ENCODE assay signal across 17 mouse cellular contexts in genomic region chr8:103475816-103476797, GRCm38 (mm10).
DNase-seq lines count a peak whose midpoint lies in the region; ATAC-seq and TF ChIP-seq lines count a peak whose summit lies in the region.
"Had no signal": no experiment of that assay in that cellular context is flagged by ENCODE, and none has a peak within 500 bp of the region (broad histone marks: within the 10 kb centered on the region; RNA-seq: fewer than 3 reads in every experiment).

No protein-coding gene starts in this region.

- intact Hi-C loops in left cerebral cortex, postnatal 14 days (cut with DNase I) = no loop called here
- intact Hi-C loops in left cerebral cortex, postnatal 36 days (cut with DNase I) = no loop called here

- peak overlapping the region; percentile 50; the same call in 1 of the 2 replicates for H3K27ac ChIP-seq in forebrain, postnatal 0 days (ENCODE audit: low read depth, low read length)
- no peak overlapping the region for H3K27ac ChIP-seq in kidney, embryonic 14.5 days (ENCODE audit: low read depth, low read length)
- H3K27ac ChIP-seq: embryonic facial prominence, embryonic 15.5 days; macrophage had no signal

- H3K9ac ChIP-seq in forebrain, postnatal 0 days = no peak overlapping the region
- no peak overlapping the region for H3K9ac ChIP-seq in kidney, embryonic 14.5 days (ENCODE audit: low read depth, low read length)
- H3K9ac ChIP-seq: embryonic facial prominence, embryonic 15.5 days; heart, embryonic 12.5 days had no signal

- 0 out of 2 replicates have a peak, but pooled peaks cover 4% of the 10 kb centered on the region for H3K4me1 ChIP-seq in forebrain, postnatal 0 days (ENCODE audit: insufficient read depth)
- H3K4me1 ChIP-seq in kidney, embryonic 14.5 days (ENCODE audit: control insufficient read depth, insufficient read depth, low read length) = no peaks in the 10 kb centered on the region
- H3K4me1 ChIP-seq: heart, embryonic 12.5 days had no signal

- H3K4me2 ChIP-seq in forebrain, postnatal 0 days (ENCODE audit: low read depth) = no peak overlapping the region
- H3K4me2 ChIP-seq in kidney, embryonic 14.5 days (replicated peaks; ENCODE audit: low read depth, low read length) = no peak overlapping the region
- H3K4me2 ChIP-seq: embryonic facial prominence, embryonic 15.5 days; heart, embryonic 12.5 days had no signal

- no peaks in the 10 kb centered on the region for H3K27me3 ChIP-seq in forebrain, postnatal 0 days (ENCODE audit: insufficient read depth, low read length)
- H3K27me3 ChIP-seq in kidney, embryonic 14.5 days (ENCODE audit: control insufficient read depth, insufficient read depth, low read length) = no peaks in the 10 kb centered on the region
- H3K27me3 ChIP-seq: embryonic facial prominence, embryonic 15.5 days; heart, embryonic 12.5 days had no signal

- WGBS in forebrain, postnatal 0 days = 15% methylated on average over 12 of the region's 12 CpGs
- 78% methylated on average over 12 of the region's 12 CpGs for WGBS in kidney, embryonic 14.5 days

- no peak for TF ChIP-seq CTCF in forebrain, postnatal 0 days (IDR thresholded peaks at IDR 0.05; ENCODE audit: low read depth)

- ATAC-seq in forebrain, postnatal 0 days = peak; percentile 83
- ATAC-seq in kidney, embryonic 14.5 days (ENCODE audit: low FRiP score, low TSS enrichment) = no peak
- ATAC-seq: CD4-positive, CD25-positive, alpha-beta regulatory T cell, adult 4 months had no signal

- H3K4me3 ChIP-seq in forebrain, postnatal 0 days (ENCODE audit: low read depth, low read length) = no peak overlapping the region
- H3K4me3 ChIP-seq in kidney, embryonic 14.5 days (ENCODE audit: low read length) = no peak overlapping the region
- H3K4me3 ChIP-seq: embryonic facial prominence, embryonic 15.5 days; heart, embryonic 12.5 days had no signal

- H3K36me3 ChIP-seq in forebrain, postnatal 0 days (ENCODE audit: insufficient read depth) = no peaks in the 10 kb centered on the region
- no peaks in the 10 kb centered on the region for H3K36me3 ChIP-seq in kidney, embryonic 14.5 days (ENCODE audit: control insufficient read depth, insufficient read depth, low read length)
- H3K36me3 ChIP-seq: embryonic facial prominence, embryonic 15.5 days; G1E; heart, embryonic 12.5 days had no signal

- H3K9me3 ChIP-seq in forebrain, postnatal 0 days (ENCODE audit: low read length) = no peaks in the 10 kb centered on the region
- no peaks in the 10 kb centered on the region for H3K9me3 ChIP-seq in kidney, embryonic 14.5 days (ENCODE audit: control insufficient read depth, low read length)
- H3K9me3 ChIP-seq: embryonic facial prominence, embryonic 15.5 days; heart, embryonic 12.5 days had no signal

- DNase-seq in left cerebral cortex, postnatal 14 days (ENCODE audit: low spot score in 2 of 2) = peak; percentile 8 to 29
- no peak for DNase-seq in left cerebral cortex, postnatal 36 days (ENCODE audit: low spot score in 2 of 2)
- peak; percentile 58 for DNase-seq in Muller cell, postnatal 12 days (ENCODE audit: inconsistent ontology term)
- DNase-seq in adipocyte (ENCODE audit: low spot score) = peak; percentile 52
- DNase-seq in forebrain, postnatal 0 days = peak; percentile 49
- DNase-seq in spleen, postnatal 14 days (ENCODE audit: low spot score in 2 of 2) = no peak
- DNase-seq: cerebellum, postnatal 10 days; heart, postnatal 36 days; kidney, adult 8-10 months; right cerebral cortex, postnatal 4 days; thymus, postnatal 36 days had no signal

Comparison
In these comparisons a context has a peak if more than half of its experiments do, and no peak if none do; other contexts are left out.
1. DNase-seq: peak in left cerebral cortex, postnatal 14 days (2 of 2), Muller cell, postnatal 12 days (single experiment), adipocyte (single experiment) and forebrain, postnatal 0 days (single experiment); none in left cerebral cortex, postnatal 36 days (0 of 2) and spleen, postnatal 14 days (0 of 2).